Mouse (Mus musculus) layer of hippocampus, adult 8-10 months (tissue): Measurements from ENCODE around the gene Vmn1r95. TPM values are rescaled to one million over a fixed set of nuclear protein-coding genes. Genes with fewer than 3 reads are reported as not detected.
"Not testable (repeated sequence)": the region's sequence is repeated elsewhere in the genome, so short reads cannot be mapped to it uniquely, and the experiment has no call there.

ENCODE experiments used
- DNase-seq, 2 experiments: peaks; one replicate each; pipeline ENCODE4 v3.0.0; 2022; ENCODE audit warnings: low spot score in 2 of 2
- total RNA-seq, 4 experiments: library from RNA; stranded (reverse); gene quantifications; 2 replicates each; pipeline ENCODE4 v1.2.4; 2022

The Vmn1r95 gene
- not detected for total RNA-seq

DNA sequence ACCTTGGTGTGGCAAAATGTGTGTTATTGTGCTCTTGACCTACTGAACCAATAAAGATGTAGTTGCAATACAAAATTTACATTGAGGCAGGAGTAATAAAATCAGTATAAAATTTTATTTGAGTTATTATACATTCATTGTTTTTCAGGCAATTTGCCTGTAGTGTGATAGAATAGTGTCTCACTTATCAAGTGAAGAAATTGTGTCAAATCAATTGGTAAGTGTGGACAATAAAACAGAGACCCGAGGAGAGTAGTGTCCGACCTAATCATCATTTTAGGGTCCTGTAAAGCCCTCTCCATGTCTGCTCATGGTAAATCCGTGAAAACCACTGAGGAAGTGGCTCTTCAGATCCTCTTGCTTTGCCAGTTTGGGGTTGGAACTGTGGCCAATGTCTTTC, at the start of gene Vmn1r95:
Gene Vmn1r95 (plus strand): TSS at position 301 of the 400 bp plus-strand sequence.
- not testable (repeated sequence) for DNase-seq

DNA sequence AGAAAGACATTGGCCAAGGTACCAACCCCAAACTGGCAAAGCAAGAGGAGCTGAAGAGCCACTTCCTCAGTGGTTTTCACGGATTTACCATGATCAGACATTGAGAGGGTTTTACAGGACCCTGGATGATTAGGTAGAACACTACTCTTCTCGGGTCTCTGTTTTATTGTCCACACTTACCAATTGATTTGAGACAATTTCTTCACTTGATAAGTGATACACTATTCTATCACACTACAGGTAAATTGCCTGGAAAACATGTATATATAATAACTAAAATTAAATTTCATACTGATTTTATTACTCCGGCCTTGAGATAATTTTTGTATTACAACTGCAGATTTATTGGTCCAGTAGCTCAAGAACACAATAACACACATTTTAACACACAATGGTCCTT, 25.2 kb upstream of the Vmn1r95 start, which contains the start of gene Vmn1r94:
Gene Vmn1r94 (minus strand): TSS at position 101 of the 400 bp plus-strand sequence.
- DNase-seq, result not testable (repeated sequence)

DNA sequence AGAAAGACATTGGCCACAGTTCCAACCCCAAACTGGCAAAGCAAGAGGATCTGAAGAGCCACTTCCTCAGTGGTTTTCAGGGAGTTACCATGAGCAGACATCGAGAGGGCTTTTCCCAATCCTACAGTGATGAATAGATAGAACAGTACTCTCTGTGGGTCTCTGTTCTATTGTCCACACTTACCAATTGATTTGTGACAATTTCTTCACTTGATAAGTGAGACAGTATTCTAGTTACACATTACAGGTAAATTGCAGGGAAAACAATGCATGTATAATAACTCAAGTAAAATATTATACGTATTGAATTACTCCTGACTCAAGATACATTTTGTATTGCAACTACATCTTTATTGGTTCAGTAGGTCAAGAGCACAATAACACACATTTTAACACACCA, 12.0 kb downstream of the Vmn1r95 start, which contains the start of gene Gm6164:
Gene Gm6164 (minus strand): TSS at position 101 of the 400 bp plus-strand sequence.
- not testable (repeated sequence) for DNase-seq

DNA sequence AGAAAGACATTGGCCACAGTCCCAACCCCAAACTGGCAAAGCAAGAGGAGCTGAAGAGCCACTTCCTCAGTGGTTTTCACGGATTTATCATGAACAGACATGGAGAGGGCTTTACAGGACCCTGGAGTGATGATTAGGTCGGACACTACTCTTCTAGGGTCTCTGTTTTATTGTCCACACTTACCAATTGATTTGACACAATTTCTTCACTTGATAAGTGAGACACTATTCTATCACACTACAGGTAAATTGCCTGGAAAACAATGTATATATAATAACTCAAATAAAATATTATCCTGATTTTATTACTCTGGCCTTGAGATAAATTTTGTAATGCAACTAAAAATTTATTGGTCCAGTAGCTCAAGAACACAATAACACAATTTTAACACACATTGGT, 40.2 kb downstream of the Vmn1r95 start, which contains the start of gene Gm4498:
Gene Gm4498 (minus strand): TSS at position 101 of the 400 bp plus-strand sequence.
- DNase-seq, result not testable (repeated sequence)

Other genes starting within 250 kb of the Vmn1r95 start
- gene Igsf23, start 243.0 kb upstream of the Vmn1r95 start, total RNA-seq, result under 1 TPM in 1 of 4 experiments, not detected in 3; 0.20 TPM
- gene Ceacam20, start 228.3 kb upstream of the Vmn1r95 start, total RNA-seq, result not detected
- not detected for gene Nlrp9b, start 202.2 kb upstream of the Vmn1r95 start, total RNA-seq
- gene Vmn1r91, start 94.0 kb upstream of the Vmn1r95 start, total RNA-seq, result not detected
- not detected for gene Gm16442, start 71.1 kb upstream of the Vmn1r95 start, total RNA-seq
- not detected for gene Vmn1r93, start 54.6 kb upstream of the Vmn1r95 start, total RNA-seq
- not detected for gene Vmn1r94, start 25.3 kb upstream of the Vmn1r95 start, total RNA-seq
- gene Gm6164, start 11.9 kb downstream of the Vmn1r95 start, total RNA-seq, result not detected
- not detected for gene Gm4498, start 40.1 kb downstream of the Vmn1r95 start, total RNA-seq
- gene Gm5890, start 69.1 kb downstream of the Vmn1r95 start, total RNA-seq, result not detected
- gene Gm4133, start 140.4 kb downstream of the Vmn1r95 start, total RNA-seq, result not detected
- not detected for gene Gm5728, start 181.7 kb downstream of the Vmn1r95 start, total RNA-seq
- gene Vmn1r100, start 224.2 kb downstream of the Vmn1r95 start, total RNA-seq, result not detected
- gene Vmn1r101, start 248.9 kb downstream of the Vmn1r95 start, total RNA-seq, result not detected